Mouse (Mus musculus) ovary, adult 2 months (tissue): ENCODE results near the gene Gm5431. TPM values are rescaled to one million over a fixed set of nuclear protein-coding genes. Genes with fewer than 3 reads are reported as not detected.

Experiments used
- polyA plus RNA-seq: library from polyadenylated mRNA; depleted of rRNA; stranded (reverse); fragments of >200 nt; gene quantifications from 2 replicates; pipeline ENCODE4 v1.2.3, GENCODE M21; 2012; rRNA removed

The Gm5431 gene
- polyA plus RNA-seq = 0.15 and 0.18 TPM in 2 replicates

DNA sequence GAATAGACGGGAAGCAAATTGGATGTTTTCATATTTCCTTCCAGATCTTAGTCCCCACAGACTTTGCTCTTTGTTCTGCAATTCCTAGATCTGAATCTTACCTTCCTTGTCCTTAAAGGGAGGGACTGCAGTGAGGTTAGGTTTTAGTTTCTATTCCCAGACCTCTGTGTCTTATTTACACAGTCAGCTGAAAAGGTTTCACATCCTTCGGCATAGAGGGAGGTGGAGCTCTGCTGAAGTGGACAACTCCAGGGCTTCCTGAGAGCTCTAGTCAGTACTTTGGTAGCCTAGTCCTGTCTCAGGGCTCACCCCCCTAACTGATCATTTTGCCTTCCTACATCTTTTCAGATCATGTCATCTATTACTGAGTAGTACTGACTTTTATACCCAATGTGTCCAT, at the start of gene Gm5431:
TSS of gene Gm5431 (minus strand) at position 194 of the 400 bp plus-strand sequence.

DNA sequence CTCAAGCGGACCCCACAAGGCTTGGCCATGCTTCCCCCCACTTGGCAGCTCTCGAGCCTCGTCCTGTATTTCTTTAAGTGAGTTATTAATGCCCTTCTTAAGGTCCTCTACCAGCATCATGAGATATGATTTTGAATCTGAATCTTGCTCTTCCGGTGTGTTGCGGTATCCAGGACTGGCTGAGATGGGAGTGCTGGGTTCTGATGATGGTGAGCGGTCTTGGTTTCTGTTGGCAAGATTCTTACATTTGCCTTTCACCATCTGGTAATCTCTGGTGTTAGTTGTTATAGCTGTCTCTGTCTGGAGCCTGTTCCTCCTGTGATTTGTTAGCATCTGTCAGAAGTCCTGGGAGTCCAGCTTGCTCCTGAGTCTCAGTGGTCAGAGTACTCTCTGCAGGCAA, 44.1 kb upstream of the Gm5431 start, which contains the start of gene Psme2b:
TSS of gene Psme2b (minus strand) at position 101 of the 400 bp plus-strand sequence.

DNA sequence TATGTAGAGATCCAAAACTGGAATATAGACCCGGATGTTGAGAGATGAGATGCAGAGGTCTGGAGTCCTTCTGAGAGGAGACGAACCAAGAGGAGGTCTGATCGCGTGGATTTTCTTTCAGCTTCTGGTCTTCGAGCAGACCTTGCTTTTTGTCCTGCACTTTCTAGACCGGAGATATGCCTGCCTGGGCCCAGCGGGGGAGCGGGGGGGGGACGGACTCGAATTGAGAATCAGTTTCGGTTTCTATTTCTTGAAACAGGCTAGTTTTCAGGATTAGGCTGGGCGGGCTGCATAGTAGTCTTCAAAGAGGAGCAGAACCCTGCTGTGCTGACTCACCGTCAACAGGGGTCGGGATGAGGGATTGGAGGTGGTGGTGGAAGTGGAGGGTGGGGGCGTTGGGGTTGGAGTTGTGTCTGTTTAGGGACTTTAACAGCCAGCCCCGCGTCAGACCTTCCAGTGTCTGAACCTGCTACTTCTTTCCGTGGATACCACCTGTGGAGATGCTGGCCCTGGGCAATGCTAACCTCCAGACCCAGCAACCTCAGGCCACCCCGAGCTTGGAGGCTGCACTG, 30.7 kb downstream of the Gm5431 start, which contains the start of gene Irgm1:
TSS of gene Irgm1 (minus strand) at position 483 of the 572 bp plus-strand sequence.

Other genes with a start within 250 kb of the Gm5431 start
- 3,049 and 4,867 TPM in 2 replicates for gene Rack1, start 101.9 kb downstream of the Gm5431 start, polyA plus RNA-seq
- 33.9 and 35.4 TPM in 2 replicates for gene Trim41, start 84.9 kb downstream of the Gm5431 start, polyA plus RNA-seq
- 22.2 and 25.4 TPM in 2 replicates for gene Trim7, start 76.1 kb downstream of the Gm5431 start, polyA plus RNA-seq
- gene Gm12184, start 75.6 kb downstream of the Gm5431 start, polyA plus RNA-seq = 16.3 and 26.6 TPM in 2 replicates
- gene Irgm1, start 30.5 kb downstream of the Gm5431 start, polyA plus RNA-seq = 7.1 and 9.1 TPM in 2 replicates
- gene Psme2b, start 44.0 kb upstream of the Gm5431 start, polyA plus RNA-seq = 1.7 and 3.1 TPM in 2 replicates
- 0.07 and 0.11 TPM in 2 replicates for gene Olfr56, start 76.7 kb upstream of the Gm5431 start, polyA plus RNA-seq
- 1.0 and 1.5 TPM in 2 replicates for gene 9930111J21Rik1, start 77.2 kb upstream of the Gm5431 start, polyA plus RNA-seq
- gene Gm12185, start 90.0 kb upstream of the Gm5431 start, polyA plus RNA-seq = 0.03 and 0.05 TPM in 2 replicates
- gene Tgtp1, start 92.0 kb upstream of the Gm5431 start, polyA plus RNA-seq = 0.43 and 0.56 TPM in 2 replicates
- gene 9930111J21Rik2, start 149.0 kb upstream of the Gm5431 start, polyA plus RNA-seq = 0.54 and 1.0 TPM in 2 replicates
- gene Tgtp2, start 162.0 kb upstream of the Gm5431 start, polyA plus RNA-seq = 2.0 TPM in 2 replicates
- 2.3 and 4.1 TPM in 2 replicates for gene Ifi47, start 174.4 kb upstream of the Gm5431 start, polyA plus RNA-seq
- gene Olfr1396, start 212.7 kb upstream of the Gm5431 start, polyA plus RNA-seq = 0.52 TPM in 1 of 2 replicates, not detected in the other
- gene Olfr1395, start 240.1 kb upstream of the Gm5431 start, polyA plus RNA-seq = not detected in 2 replicates